Mouse (Mus musculus): ENCODE data around the gene Maoa. TPM values are rescaled to one million over a fixed set of nuclear protein-coding genes. Genes with fewer than 3 reads are reported as not detected.

Maoa gene
- 8.9 and 12.6 TPM in 2 replicates for total RNA-seq (2012; rRNA removed)

DNA sequence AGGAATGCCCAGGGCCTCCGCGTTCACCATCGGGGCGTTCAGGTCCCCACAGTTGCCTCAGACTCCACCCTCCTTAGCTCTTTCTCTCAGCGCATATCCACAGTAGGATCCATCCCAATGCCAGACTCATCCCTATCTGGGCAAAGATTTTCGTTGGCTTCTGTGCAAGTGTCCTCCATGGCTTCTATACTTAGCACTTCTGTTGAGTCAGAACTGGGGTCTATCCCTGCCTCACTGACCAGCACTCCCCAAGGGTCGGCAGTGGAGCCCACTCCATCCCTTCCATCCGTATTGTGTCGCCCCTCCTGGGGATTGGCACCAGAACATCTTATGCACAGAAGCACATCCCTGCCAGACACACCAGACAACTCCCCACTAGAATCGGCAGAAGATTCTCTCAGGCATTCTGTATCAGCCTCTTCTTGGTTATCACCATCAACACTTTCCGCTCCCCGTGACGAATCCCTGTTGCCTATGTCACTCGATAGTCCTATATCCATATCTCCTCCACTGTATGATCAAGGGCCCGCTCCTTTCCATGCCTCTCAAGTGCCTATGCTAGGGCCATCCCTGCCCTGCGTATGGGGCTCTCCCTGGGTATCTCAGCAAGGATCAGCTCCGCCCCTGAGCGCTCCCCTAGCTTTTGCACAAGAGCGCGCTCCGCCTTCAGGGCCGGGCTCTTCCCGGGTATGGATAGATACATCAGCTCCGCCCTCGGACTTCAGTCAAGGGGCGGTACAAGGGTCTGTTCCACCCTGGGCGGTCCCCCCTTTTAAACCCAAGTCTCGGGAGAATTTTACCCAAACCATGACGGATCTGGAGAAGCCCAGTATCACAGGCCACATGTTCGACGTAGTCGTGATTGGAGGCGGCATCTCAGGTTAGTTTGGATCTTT lies at the start of gene Maoa:
Gene Maoa (plus strand): TSS at position 665 of the 896 bp plus-strand sequence.
- in situ Hi-C loops (cut with MboI; ENCODE audit: low sequenced_read_pairs in 2 of 2, unreplicated experiment in 2 of 2), result no loop called here

DNA sequence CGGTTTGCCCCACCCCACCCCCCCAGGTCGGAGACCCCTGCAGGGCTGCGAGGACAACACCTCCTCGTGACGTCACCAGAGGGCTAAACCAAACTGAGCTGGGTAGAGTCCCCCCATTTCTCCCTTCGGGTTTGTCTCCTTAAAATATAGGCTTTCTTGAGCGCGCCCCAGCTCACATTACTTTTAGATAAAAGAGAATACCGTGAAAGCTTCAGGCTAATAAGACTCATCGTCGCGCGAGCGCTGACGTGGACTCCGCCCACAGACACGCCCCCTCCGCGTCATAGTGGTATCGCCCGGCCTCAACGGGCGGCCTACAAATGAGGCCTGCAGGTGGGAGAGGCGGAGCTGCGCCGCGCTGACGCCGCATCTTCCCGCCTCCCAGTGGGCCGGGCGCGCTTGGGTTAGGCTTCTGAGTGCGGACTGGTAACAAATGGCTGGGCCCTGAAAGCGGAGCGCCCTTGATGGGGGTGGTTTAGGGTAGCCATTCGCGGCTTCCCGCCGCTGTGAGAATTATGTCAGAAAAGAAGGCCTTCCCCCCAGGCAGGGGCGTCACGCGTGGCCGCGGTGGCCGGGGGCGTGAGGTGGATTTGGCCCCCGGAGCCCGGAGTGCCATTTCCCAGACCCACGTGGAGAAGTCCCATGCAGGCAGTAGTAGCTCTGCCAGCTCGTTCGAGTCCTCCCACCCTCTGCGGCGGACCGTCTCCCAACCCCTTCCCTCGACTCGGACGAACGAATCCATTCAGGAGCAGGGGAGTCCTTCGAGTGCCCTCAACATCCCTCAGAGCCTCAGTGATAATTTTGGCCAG lies 1.1 kb upstream of the Maoa start:
- DNase-seq (ENCODE audit: low read depth, low spot score), result peak; percentile 46
- Histone ChIP-seq H3K9me3 (ENCODE audit: control insufficient read depth, insufficient read depth, low read depth, low read length) (no peaks in the 10 kb centered on the region), H3K4me1 (ENCODE audit: control insufficient read depth in 2 of 2, insufficient read depth in 2 of 2, low read length in 2 of 2, poor library complexity in 1 of 2) (no peaks in the 10 kb centered on the region), H3K27ac (ENCODE audit: insufficient read depth, low read depth, low read length, poor library complexity, severe bottlenecking) (peak overlapping the region; percentile 86), H3K36me3 (ENCODE audit: control insufficient read depth, insufficient read depth, low read length, poor library complexity, severe bottlenecking) (no peaks in the 10 kb centered on the region), H3K9ac (ENCODE audit: insufficient read depth, low read depth, low read length, poor library complexity, severe bottlenecking) (peak overlapping the region; percentile 96), H3K4me3 (ENCODE audit: insufficient read depth in 1 of 2, low read depth in 1 of 2, low read length in 2 of 2, poor library complexity in 1 of 2, severe bottlenecking in 1 of 2) (peak overlapping the region; percentile 63 to 92)
- TF ChIP-seq ZNF384 (IDR thresholded peaks at IDR 0.05; ENCODE audit: low read depth, low read length) (no peak), ZC3H11A (IDR thresholded peaks at IDR 0.05; ENCODE audit: borderline replicate concordance, low read depth, low read length) (no peak), HCFC1 (IDR thresholded peaks at IDR 0.05; ENCODE audit: borderline replicate concordance, insufficient read depth, low read length) (no peak), CHD2 (IDR thresholded peaks at IDR 0.05; ENCODE audit: low read depth, low read length) (no peak), MAFK (IDR thresholded peaks at IDR 0.05; ENCODE audit: insufficient read depth, low read depth, low read length) (no peak)
- in situ Hi-C loops (cut with MboI; ENCODE audit: low sequenced_read_pairs in 2 of 2, unreplicated experiment in 2 of 2), result no loop called here

More for the DNA sequence above, at the start of gene Maoa:
- Histone ChIP-seq H3K9me3 (ENCODE audit: control insufficient read depth, insufficient read depth, low read depth, low read length) (no peaks in the 10 kb centered on the region), H3K4me1 (ENCODE audit: control insufficient read depth in 2 of 2, insufficient read depth in 2 of 2, low read length in 2 of 2, poor library complexity in 1 of 2) (no peaks in the 10 kb centered on the region), H3K9ac (ENCODE audit: insufficient read depth, low read depth, low read length, poor library complexity, severe bottlenecking) (peak within 1 kb of the TSS; percentile 96), H3K4me3 (ENCODE audit: insufficient read depth in 1 of 2, low read depth in 1 of 2, low read length in 2 of 2, poor library complexity in 1 of 2, severe bottlenecking in 1 of 2) (peak within 1 kb of the TSS; percentile 63 to 92), H3K36me3 (ENCODE audit: control insufficient read depth, insufficient read depth, low read length, poor library complexity, severe bottlenecking) (no peaks in the 10 kb centered on the region), H3K27ac (ENCODE audit: insufficient read depth, low read depth, low read length, poor library complexity, severe bottlenecking) (peak within 1 kb of the TSS; percentile 69; the same call in 1 of the 2 replicates)
- TF ChIP-seq HCFC1 (IDR thresholded peaks at IDR 0.05; ENCODE audit: borderline replicate concordance, insufficient read depth, low read length), result no peak
- TF ChIP-seq ZNF384 (IDR thresholded peaks at IDR 0.05; ENCODE audit: low read depth, low read length), result no peak
- no peak for TF ChIP-seq MAFK (IDR thresholded peaks at IDR 0.05; ENCODE audit: insufficient read depth, low read depth, low read length)
- TF ChIP-seq CHD2 (IDR thresholded peaks at IDR 0.05; ENCODE audit: low read depth, low read length), result no peak
- no peak for TF ChIP-seq ZC3H11A (IDR thresholded peaks at IDR 0.05; ENCODE audit: borderline replicate concordance, low read depth, low read length)
- peak; percentile 62 for DNase-seq (ENCODE audit: low read depth, low spot score)

DNA sequence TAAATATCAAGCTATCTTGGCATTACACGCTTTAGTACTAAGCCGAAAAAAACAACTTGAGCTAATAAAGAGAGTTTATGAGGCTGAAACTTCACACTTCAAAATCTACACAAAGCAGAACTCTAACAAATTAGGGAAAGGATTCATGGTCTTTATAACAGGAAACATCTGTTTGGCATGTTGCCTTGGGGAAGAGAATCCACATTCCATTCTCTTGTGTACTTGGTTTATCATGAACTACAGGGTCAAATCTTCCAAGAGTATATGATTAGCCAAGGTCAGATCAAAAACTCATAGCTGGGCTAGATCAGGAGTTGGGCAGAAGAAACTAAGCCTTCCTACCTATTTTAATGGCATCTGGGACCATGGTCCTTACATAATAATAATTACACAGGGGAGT lies 37.0 kb downstream of the Maoa start:
- in situ Hi-C loops (cut with MboI; ENCODE audit: low sequenced_read_pairs in 2 of 2, unreplicated experiment in 2 of 2), result no loop called here
- H3K9me3 ChIP-seq (ENCODE audit: control insufficient read depth, insufficient read depth, low read depth, low read length), result no peaks in the 10 kb centered on the region
- H3K4me3 ChIP-seq (ENCODE audit: insufficient read depth in 1 of 2, low read depth in 1 of 2, low read length in 2 of 2, poor library complexity in 1 of 2, severe bottlenecking in 1 of 2), result no peak overlapping the region
- H3K9ac ChIP-seq (ENCODE audit: insufficient read depth, low read depth, low read length, poor library complexity, severe bottlenecking), result no peak overlapping the region
- H3K27ac ChIP-seq (ENCODE audit: insufficient read depth, low read depth, low read length, poor library complexity, severe bottlenecking), result no peak overlapping the region
- TF ChIP-seq CHD2 (IDR thresholded peaks at IDR 0.05; ENCODE audit: low read depth, low read length), result no peak
- no peak for TF ChIP-seq ZNF384 (IDR thresholded peaks at IDR 0.05; ENCODE audit: low read depth, low read length)
- TF ChIP-seq HCFC1 (IDR thresholded peaks at IDR 0.05; ENCODE audit: borderline replicate concordance, insufficient read depth, low read length), result no peak
- TF ChIP-seq ZC3H11A (IDR thresholded peaks at IDR 0.05; ENCODE audit: borderline replicate concordance, low read depth, low read length), result no peak
- TF ChIP-seq MAFK (IDR thresholded peaks at IDR 0.05; ENCODE audit: insufficient read depth, low read depth, low read length), result no peak
- H3K36me3 ChIP-seq (ENCODE audit: control insufficient read depth, insufficient read depth, low read length, poor library complexity, severe bottlenecking), result no peaks in the 10 kb centered on the region
- no peak for DNase-seq (ENCODE audit: low read depth, low spot score)
- no peaks in the 10 kb centered on the region for H3K4me1 ChIP-seq (ENCODE audit: control insufficient read depth in 2 of 2, insufficient read depth in 2 of 2, low read length in 2 of 2, poor library complexity in 1 of 2)

DNA sequence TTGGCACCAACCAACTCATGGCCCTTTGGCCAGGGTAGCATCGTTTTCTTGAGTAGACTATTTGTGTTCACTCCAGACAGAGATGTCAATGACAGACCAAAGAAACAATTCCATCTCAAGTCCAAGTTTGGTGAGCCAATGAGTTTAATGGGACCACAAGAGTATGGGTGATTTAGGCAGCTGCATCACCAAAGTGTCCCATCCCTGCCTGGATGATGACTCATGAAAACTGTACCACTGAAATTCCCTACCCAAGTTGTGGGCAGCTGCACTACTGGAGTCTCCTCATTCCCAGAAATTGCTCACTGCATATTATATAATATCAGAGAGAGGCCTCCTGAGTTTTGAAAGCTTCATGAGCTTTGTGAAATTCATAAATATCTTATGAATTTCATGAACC lies 86.6 kb downstream of the Maoa start:
- TF ChIP-seq HCFC1 (IDR thresholded peaks at IDR 0.05; ENCODE audit: borderline replicate concordance, insufficient read depth, low read length) (no peak), ZNF384 (IDR thresholded peaks at IDR 0.05; ENCODE audit: low read depth, low read length) (no peak), MAFK (IDR thresholded peaks at IDR 0.05; ENCODE audit: insufficient read depth, low read depth, low read length) (no peak), CHD2 (IDR thresholded peaks at IDR 0.05; ENCODE audit: low read depth, low read length) (no peak), ZC3H11A (IDR thresholded peaks at IDR 0.05; ENCODE audit: borderline replicate concordance, low read depth, low read length) (no peak)
- no peaks in the 10 kb centered on the region for H3K9me3 ChIP-seq (ENCODE audit: control insufficient read depth, insufficient read depth, low read depth, low read length)
- no peak for DNase-seq (ENCODE audit: low read depth, low spot score)
- H3K4me1 ChIP-seq (ENCODE audit: control insufficient read depth in 2 of 2, insufficient read depth in 2 of 2, low read length in 2 of 2, poor library complexity in 1 of 2), result no peaks in the 10 kb centered on the region
- H3K36me3 ChIP-seq (ENCODE audit: control insufficient read depth, insufficient read depth, low read length, poor library complexity, severe bottlenecking), result no peaks in the 10 kb centered on the region
- no peak overlapping the region for H3K9ac ChIP-seq (ENCODE audit: insufficient read depth, low read depth, low read length, poor library complexity, severe bottlenecking)
- no peak overlapping the region for H3K4me3 ChIP-seq (ENCODE audit: insufficient read depth in 1 of 2, low read depth in 1 of 2, low read length in 2 of 2, poor library complexity in 1 of 2, severe bottlenecking in 1 of 2)
- H3K27ac ChIP-seq (ENCODE audit: insufficient read depth, low read depth, low read length, poor library complexity, severe bottlenecking), result no peak overlapping the region
- in situ Hi-C loops (cut with MboI; ENCODE audit: low sequenced_read_pairs in 2 of 2, unreplicated experiment in 2 of 2), result no loop called here

All from ES-E14 (cell line).